Comparison of ENCODE assay signal across 8 mouse cellular contexts in genomic region chr5:65764786-65765634, GRCm38 (mm10). TPM values are rescaled to one million over a fixed set of nuclear protein-coding genes. Genes with fewer than 3 reads are reported as not detected.
DNase-seq lines count a peak whose midpoint lies in the region; ATAC-seq and TF ChIP-seq lines count a peak whose summit lies in the region.

No protein-coding gene starts in this region.

- in situ Hi-C loops in Patski (cut with MboI; ENCODE audit: low pct_unique_long_range_greater_than_20kb) = no loop called here

- POLR2A ChIA-PET in Patski (lab: Charles Lee) = no interaction called here

- CTCF ChIA-PET in Patski (lab: Charles Lee) = no interaction called here

- peak overlapping the region; percentile 100 for H3K27ac ChIP-seq in hindbrain, embryonic 11.5 days (ENCODE audit: low read depth, low read length)

- peak; percentile 88 for ATAC-seq in Patski
- ATAC-seq in hindbrain, embryonic 11.5 days (ENCODE audit: low FRiP score) = peak; percentile 83

- no peaks in the 10 kb centered on the region for H3K4me1 ChIP-seq in hindbrain, embryonic 11.5 days (replicated peaks; ENCODE audit: control insufficient read depth, insufficient read depth, low read length)

- peak overlapping the region; percentile 91 for H3K4me3 ChIP-seq in hindbrain, embryonic 11.5 days (ENCODE audit: low read depth, low read length)

- peak overlapping the region; percentile 91 for H3K4me2 ChIP-seq in hindbrain, embryonic 11.5 days (replicated peaks; ENCODE audit: low read depth, low read length)

- H3K9me3 ChIP-seq in hindbrain, embryonic 11.5 days (ENCODE audit: control insufficient read depth, low read length) = no peaks in the 10 kb centered on the region

- peak overlapping the region; percentile 99 for H3K9ac ChIP-seq in hindbrain, embryonic 11.5 days (ENCODE audit: low read depth, low read length)

- TF ChIP-seq CTCF in Patski (IDR thresholded peaks at IDR 0.05) = no peak

- no peaks in the 10 kb centered on the region for H3K36me3 ChIP-seq in hindbrain, embryonic 11.5 days (ENCODE audit: control insufficient read depth, insufficient read depth, low read length)

- H3K27me3 ChIP-seq in Patski = no peaks in the 10 kb centered on the region
- H3K27me3 ChIP-seq in hindbrain, embryonic 11.5 days (ENCODE audit: control insufficient read depth, insufficient read depth, low read length) = no peaks in the 10 kb centered on the region

- 8% methylated on average over 36 of the region's 36 CpGs for WGBS in hindbrain, embryonic 11.5 days

- peak; percentile 83 for DNase-seq in Patski (ENCODE audit: low read depth, low spot score)
- DNase-seq in cerebellum, postnatal 14 days = peak; percentile 88
- peak; percentile 86 to 90 for DNase-seq in frontal cortex, postnatal 10 days (ENCODE audit: low spot score in 2 of 2)
- peak; percentile 83 for DNase-seq in hindbrain, embryonic 11.5 days (ENCODE audit: low spot score)
- DNase-seq in layer of hippocampus, adult 9-11 months = peak; percentile 94
- DNase-seq in lung, postnatal 10 days = peak; percentile 92
- DNase-seq in ovary, postnatal 14 days (ENCODE audit: low spot score) = peak; percentile 69
- DNase-seq in thymus, postnatal 10 days (ENCODE audit: low spot score in 2 of 2) = peak; percentile 85 to 90

RNA-seq across cellular contexts. Expression of gene N4bp2, which starts 1.7 kb away (rescaled TPM):
- polyA plus RNA-seq in Patski (2021) = 9.8 TPM
- polyA plus RNA-seq in hindbrain, embryonic 11.5 days (2014; fragmentation: Nextera tagmentation; extraction: Ambion mirVana) = 39.6 and 55.7 TPM in 2 replicates

Comparison
In these comparisons a context has a peak if more than half of its experiments do, and no peak if none do; other contexts are left out.
1. Peak in every context shown above with its lines: DNase-seq, ATAC-seq, H3K4me3 ChIP-seq and H3K27ac ChIP-seq.